Mouse (Mus musculus): Measurements from ENCODE around the gene Hnrnph1.
"Not testable (repeated sequence)": the region's sequence is repeated elsewhere in the genome, so short reads cannot be mapped to it uniquely, and the experiment has no call there.

Gene Hnrnph1

DNA sequence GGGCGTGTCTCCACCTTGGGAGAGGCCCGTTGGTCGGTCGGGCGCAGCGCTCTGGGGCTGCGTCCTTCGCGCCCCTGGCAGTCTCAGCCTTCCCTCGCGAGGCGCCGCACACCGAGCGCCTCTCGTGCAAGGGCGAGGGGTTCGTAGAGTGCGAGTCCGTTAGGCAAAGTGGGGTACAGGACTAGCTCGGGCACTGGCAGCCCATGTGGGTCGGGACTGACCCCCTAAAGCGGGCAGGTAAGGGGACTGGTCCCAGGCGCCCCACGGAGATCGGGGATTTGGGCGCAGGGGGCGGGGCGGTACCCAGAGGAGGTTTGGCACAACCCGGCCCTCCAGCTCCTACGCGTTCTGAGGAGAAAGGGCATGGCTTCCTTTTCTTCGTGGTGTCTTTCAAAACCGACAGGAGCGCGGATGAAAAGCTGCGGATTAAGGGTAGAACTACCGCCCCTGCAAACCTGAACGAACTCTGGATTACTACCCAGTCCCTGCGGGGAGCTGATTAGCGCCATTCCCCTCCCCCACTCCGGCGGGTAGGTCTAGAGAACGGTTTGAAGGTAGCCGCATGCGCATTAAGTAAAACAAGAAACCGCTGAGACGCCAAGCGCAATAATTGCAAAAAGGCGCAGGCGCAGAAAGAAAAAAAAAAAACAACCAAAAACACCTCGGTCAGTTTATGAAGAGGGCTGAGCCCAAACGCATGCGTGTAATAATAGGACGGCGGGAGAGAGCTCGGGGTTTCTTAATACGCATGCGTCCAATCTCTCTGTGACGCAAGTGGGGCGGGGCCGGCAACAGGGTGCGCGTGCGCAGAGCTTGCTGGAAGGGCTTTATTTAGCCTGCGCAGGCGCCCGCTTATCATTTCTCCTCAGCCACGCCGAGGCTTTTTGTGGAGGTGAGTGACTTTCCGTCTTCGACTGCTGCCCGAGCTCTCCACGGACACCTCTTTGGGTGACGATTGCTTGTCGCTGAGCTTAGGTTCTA, at the start of gene Hnrnph1:
TSS of gene Hnrnph1 (plus strand) at position 80 of the 981 bp plus-strand sequence.
- DNase-seq, result peak; percentile 99

DNA sequence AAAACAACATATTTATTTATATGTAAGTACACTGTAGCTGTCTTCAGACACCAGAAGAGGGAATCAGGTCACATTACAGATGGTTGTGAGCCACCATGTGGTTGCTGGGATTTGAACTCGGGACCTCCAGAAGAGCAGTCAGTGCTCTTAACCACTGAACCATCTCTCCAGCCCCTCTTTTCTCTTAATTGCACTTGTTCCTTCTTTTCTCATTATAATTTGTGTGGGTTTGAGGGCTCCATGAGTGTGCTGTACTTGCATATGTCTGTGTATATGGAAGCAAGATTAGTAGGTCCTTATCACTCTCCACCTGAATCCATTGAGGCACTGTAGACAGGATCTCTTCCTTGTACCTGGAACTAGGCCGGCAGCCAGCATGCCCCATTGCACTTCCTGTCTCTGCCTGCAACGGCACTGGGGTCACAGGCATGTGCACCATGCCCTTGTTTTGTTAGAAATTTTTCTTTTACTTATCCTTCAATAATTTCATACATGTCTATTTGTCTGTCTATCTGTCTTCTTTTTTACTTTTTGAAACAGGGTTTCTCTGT, 48.6 kb upstream of the Hnrnph1 start:
- DNase-seq, result no peak

DNA sequence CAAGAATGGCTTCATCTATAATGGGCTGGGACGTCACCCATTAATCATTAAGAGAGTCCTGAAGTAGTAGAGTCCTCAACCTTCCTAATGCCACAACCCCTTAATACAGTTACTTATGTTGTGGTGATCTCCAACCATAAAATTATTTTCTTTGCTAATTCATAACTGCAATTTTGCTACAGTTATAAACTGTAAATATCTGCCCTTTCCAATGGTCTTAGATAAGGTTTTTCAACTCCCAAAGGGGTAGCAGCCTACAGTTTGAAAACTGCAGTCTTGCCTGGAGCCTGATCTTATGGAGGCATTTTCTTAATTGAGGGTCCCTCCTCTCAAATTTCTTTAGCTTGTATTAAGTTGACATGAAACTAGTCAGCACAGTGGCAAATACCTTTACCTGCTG, 47.4 kb upstream of the Hnrnph1 start:
- DNase-seq, result no peak

DNA sequence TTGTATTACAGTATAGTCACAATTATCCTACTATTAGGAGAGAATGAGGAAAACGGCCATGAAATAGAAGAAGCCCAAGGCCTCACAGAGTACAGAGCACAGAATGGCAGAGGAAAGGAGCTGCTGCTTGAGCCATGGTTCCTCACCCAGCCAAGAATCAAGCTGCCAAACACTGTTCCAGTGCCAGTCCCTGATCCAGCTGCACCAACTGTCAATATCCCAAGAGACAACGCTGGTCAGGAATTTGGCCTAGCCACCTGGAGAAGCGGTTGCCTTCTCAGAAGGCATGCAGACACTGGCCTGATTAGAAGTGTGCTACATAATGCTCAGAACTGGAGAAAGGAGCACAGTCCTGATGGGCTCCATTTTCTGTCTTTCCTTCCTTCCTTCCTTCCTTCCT, 43.6 kb upstream of the Hnrnph1 start:
- DNase-seq, result no peak

DNA sequence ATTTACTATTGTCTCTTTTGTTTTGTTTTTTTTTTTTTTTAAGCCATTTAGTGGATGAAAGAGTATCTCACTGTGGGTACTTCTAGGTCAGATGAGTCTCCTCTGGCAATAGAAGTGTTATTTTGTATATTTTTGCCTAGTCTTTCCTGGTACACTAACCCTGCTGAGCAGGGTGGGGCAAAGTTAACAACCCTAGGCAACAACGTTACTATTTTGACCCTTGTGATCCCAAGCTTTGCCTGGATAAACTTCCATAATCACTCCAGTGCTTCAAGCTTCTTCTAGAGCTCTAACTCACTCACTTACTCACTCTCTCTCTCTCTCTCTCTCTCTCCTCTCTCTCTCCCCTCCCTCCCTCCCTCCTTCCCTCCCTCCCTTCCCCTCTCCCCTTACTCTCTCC, 40.7 kb upstream of the Hnrnph1 start:
- no peak for DNase-seq

DNA sequence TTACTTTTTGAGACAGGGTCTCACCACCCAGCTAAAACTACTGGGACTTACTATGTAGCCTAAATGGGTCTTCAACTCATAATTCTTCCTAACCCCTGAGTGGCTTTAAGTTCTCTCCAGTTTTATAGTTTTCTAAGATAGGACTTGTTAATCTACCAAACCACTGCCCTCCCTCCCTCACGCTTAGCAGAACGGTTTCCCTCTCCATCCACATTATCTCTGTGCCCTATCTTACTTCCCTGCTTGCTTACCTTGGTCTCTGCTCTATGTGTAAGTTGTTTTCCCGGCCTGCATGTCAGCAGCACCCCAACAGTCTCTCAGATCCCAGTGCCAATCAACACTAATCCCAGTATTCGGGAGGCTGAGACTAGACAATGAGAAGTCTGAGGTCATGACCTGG, 39.9 kb upstream of the Hnrnph1 start:
- DNase-seq, result no peak

DNA sequence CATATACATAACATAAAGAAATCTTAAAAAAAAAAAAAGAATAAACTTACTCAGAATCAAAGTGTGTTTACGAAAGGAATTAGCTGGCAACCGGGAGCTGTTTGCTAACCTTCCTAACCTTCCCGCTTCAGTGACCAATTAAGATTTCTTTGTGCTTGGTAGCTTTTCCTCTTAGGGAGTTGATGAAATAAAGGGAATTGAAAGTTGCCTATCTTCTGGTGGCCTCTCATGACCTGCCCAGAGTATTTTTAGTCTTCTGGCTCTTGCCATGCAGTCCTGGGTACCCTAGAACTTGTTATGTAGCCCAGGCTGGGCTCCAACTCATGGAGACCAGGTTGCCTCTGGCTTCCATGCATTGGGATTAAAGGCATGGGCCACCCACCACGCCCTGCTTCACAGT, 31.3 kb upstream of the Hnrnph1 start:
- DNase-seq, result no peak

DNA sequence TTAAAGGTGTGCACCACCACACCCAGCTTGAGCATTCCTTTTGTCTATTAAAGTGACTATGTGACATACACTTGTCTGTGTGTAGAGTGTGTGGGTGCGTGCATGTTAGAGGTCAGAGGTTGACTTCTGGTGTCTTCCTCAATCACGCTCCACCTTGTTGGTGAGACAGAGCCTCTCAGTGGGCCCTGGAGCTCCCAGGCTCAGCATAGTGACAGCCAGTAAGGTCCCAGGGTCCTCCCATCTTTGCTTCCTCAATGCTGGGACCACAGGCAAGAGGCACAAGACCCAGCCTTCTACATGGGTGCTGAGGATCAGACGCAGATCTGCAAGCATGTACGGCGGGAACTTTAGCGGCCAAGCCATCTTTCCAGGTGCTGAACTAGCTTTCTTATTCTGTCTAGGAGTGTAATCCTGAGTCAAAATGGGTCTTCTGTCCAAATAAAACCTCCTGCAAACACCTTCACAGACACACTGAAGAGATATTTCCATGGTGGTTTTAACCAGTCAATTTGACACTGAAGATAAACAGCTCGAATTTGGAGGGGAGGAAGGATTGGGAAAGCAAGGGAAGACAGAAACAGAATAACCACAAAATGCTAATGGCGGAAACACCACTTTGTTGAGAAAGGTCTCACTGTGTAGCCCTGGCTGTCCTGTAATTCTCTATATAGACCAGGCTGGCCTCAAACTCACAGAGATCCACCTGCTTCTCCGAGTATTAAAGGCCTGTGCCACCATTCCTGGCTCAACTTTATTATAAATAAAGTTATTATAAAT, 30.3 kb upstream of the Hnrnph1 start:
- no peak for DNase-seq

DNA sequence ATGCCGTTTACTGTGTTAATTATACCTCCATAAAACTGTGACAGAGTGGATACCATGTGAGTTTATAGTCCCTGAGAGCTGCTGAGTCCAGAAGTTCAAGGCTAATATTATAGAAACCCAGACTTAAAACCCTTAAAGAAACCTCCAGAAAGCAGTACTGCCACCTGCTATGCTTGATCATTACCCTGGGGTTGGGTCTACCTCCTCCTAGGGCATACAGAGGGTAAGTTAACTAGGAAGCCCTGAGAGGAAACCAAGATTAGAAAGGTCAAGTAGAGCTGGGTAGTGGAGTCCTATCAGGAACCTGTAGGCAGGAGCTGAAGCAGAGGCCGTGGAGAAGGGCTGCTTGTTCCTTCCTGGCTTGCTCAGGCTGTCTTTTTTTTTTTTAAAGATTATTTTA, 24.6 kb upstream of the Hnrnph1 start:
- DNase-seq, result no peak

DNA sequence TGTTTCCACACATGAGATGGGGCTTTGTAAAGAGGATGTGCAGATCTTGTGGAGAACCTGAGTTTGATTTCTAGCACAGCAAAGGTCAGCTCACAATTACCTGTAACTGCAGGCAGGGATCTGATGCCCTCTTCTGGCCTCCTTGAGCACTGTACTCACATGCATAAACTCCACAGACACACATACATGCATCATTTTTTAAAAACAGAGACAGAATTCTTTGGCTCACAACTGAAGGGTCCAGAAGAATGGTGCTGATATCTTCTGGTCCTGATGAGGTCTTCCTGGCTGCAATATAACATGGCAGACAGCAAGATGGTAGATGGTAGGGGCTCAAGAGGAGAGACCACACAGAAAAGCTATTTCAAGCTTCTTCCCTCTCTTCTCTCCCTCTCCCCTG, 22.6 kb upstream of the Hnrnph1 start, which contains the start of gene Cby3:
TSS of gene Cby3 (plus strand) at position 301 of the 400 bp plus-strand sequence.
- no peak for DNase-seq

DNA sequence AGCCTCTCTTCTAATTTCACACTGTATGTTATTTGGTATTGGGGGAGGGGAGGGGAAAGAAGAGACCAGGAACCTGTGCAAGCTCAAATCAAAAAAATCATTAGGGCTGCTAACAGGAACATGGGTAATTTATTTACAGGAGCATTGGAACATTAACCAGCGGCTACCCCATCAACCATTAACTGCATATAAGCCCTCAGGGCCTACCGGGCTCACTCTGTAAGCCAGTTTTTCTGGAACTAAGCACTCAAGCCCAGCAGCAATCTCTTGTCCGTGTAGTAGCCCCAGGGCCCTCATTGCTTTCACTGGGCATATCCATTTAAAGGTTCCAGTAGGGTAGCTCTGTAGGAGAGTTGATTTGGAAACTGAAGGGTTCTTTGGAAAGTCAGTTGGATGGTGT, 21.9 kb upstream of the Hnrnph1 start:
- DNase-seq, result no peak

DNA sequence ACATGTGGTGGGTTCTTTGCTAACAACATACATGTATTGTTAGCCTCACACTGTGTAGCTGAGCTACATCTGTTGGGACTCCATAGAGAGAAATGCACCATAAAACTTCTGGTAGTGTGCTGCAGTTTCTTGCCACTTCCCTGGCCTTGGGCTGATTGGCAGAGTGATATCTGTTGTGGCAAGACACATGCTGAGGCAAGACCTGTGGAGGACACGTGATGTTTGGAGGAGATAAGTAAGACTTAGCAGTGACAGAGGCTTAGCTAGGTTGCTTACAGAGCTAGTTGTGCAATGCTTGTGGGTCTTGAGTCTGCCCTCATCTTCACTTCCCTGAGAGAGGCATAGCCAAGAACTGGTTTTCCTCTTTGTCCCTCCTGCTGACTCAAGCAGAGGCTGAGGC, 21.4 kb upstream of the Hnrnph1 start:
- DNase-seq, result no peak

DNA sequence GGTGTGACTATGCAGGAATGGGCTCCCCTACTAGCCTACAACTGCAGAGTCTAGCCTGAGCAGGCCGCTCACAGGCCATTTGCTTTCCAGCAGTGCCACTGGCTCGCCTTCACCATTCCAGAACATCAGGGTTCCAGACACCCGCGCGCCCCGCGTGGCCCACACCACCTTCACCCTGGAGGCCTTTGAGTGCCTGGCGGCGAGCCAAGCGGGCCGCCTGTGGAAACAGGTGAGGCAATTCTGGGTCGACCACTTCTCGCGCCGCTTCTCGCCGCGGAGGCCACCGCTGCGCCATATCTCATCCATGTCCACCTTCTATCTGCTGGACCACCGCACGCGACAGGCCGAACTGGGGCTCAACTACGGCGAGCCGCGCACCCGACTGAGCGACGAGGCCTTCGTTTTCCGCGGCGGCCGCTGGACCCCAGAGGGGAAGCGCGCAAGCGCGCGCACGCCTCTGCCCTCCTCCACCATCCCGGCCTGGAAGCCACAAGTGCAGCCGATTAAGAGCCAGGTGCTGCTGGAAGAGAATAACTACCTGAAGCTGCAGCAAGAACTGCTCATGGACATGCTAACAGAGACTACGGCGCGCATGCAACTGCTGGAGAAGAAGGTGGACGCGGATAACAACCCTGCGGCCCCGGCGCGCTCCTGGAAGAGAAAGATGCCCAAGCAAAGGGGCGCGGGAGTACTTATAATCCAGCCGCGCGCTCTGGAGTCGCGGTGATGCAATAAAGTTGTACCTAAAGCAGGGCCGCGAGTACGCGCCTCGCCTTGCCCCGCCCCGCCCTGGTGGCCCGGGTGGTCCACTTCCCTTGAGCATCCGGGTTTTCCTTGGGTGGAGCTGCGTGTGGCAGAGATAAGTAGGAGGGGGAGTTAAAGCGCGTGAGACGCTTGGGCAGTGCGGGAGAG, 17.6 kb upstream of the Hnrnph1 start:
- DNase-seq, result peak; percentile 66

DNA sequence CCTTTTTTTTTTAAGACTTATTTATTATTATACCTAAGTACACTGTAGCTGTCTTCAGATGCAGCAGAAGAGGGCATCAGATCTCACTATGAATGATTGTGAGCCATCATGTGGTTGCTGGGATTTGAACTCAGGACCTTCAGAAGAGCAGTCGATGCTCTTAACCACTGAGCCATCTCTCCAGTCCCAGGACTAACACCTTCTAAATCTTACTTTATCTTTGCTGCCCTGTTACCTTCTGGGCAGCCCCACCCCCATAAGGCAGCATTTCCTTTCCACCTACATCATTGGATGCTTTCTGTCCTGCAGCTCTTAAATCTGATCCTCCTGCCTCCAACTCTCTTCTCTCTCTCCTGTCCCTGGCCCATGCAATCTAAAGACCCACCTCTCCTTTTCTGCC, 15.5 kb upstream of the Hnrnph1 start:
- not testable (repeated sequence) for DNase-seq

DNA sequence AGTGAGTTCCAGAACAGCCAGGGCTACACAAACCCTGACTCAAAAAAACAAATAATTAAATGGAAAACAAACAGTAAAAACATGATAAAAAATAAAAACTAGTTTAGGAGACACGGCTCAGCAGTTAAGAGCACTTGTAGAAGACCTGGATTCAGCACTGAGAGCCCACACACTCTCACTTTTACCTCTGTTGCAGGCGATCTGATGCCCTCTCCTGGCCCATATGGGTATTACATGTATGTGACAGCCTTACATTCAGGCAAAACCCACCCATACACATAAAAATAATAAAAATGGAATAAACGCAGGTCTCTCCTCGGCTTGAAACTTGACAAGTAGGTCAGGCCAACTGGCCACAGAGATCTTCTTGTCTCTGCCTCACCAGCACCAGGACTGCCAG, 12.2 kb upstream of the Hnrnph1 start:
- peak; percentile 77 for DNase-seq

DNA sequence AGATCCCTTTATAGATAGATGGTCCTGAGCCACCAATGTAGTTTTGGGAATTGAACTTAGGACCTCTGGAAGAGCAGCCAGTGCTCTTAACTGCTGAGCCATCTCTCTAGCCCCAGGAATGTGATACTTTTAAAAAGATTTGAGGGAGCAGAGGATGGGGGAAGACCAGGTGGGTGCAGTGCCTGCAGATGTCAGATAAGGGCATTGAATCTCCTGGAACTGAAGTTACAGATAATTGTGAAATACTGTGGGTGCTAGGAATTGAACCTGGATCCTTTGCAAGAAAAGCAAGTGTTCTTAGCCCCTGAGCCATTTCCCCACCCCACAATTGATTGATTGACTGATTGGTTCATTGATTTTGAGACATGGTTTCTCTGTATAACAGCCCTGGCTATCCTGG, 11.5 kb upstream of the Hnrnph1 start:
- no peak for DNase-seq

DNA sequence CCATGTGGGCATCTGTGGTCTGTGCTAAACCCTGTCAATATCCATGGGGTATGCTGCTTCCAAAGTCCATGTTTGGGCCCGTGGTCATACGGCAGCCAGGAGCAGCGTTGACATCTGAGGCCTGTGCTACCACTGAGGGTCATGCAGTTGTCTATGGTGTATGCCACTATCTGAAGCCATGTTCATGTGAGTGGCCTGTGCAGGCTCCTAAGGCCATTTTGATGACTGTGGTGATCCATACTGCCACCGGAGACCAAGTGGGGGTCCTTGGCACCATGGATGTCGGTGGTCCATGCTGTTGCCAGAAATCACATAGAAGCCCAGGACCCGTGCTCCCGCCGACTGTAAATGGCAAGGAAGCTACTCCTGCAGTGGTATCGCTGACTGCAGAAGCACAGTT, 9.3 kb upstream of the Hnrnph1 start:
- no peak for DNase-seq

DNA sequence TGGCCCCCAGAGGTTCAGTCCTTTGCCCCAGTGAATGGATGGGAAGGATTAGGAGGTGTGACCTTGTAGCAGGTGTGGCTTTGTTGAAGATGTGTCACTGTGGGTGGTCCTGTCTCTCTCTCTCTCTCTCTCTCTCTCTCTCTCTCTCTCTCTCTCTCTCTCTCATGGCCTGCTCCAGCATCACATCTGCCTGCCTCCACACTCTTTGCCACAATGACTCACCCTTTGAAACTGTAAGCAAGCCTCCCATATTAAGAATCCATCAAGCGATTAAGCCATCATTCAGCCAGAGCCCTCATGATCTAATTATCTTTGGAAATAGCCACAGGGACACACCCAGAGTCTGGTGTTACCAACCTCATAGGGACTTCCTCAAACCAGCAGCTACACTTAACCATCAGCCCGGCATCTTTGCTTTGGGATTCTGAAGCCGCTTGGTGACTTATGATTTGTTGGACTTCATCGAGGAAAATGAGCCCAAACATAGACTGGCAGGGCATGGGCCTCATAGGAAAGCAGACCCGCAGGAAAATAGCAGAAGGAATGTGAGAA, 7.4 kb upstream of the Hnrnph1 start:
- DNase-seq, result no peak

DNA sequence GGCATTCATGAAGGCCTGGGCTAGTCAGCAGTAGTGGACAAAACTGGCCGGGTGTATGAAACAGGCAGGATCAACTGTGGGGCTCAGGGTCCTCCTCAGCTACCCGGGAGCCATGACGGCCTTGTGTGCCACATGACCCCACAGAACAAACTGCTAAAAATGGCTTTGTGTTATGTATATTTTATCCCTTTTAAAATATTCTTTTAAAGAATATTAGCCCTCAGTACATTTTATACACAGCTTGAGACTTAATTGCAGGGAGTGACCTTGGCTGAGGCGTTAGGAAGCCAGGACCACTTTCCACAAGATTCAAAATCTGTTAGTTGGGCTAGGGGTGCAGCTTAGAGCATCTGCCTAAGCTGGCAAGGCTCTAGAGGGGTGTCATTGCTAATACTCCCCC, 5.8 kb upstream of the Hnrnph1 start:
- DNase-seq, result no peak

DNA sequence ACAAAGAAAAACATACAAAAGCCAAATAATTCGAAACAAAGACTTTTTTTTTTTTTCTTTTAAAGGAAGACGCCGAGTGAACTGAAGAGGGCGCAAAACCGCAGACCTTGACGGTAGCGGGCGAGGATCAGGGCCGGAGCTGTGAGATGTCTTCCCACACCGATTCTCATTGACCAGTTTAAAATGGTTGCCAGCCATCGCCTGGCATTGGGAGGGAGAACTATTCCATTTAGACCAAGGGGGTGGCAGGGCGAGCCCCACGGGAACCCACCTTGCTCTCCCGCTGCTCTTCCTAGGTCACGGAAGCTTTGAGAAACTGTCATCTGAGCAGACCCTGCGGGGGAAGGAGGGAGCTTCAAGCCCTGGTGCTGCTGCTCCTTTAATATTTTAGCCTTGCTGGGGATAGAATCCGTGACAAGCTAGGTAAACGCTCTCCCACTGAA, 5.4 kb upstream of the Hnrnph1 start:
- DNase-seq, result peak; percentile 72

DNA sequence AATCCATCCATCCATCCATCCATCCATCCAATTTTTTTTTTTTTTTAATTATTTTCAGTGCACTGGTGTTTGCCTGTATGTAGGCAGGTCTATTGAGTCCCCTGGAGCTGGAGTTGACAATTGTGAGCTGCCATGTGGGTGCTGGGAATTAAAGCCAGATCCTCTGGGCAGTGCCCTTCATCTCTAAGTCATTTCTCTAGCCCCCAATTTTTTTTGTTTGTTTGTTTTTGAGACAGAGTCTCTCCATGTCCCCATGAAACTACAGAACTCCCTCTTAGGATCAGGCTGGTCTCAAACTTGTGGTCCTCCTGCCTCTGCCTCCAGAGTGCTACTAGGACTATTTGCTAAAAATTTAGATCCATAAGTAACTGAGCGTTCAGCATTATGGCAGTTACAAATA, 4.9 kb upstream of the Hnrnph1 start:
- DNase-seq, result no peak

DNA sequence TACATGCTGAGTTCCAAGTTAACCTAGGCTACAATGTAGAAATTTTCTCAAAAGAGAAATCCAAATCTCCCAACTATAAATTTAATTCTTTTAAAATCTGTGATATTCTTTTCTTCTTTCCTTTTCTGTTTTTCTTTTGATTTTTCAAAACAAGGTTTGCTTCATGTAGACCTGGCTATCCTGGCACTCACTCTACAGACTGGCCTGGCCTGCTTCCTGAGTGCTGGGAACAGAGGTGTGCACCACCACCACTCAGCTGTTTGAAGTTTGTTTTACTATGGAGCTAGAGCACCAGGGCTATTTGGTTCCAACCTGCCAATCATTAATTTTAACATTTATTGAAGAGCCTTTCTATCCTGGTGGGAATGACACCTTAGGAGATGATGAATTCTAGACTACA, 3.7 kb upstream of the Hnrnph1 start:
- no peak for DNase-seq

All from cerebellum, adult 9-11 months (tissue).